Mouse (Mus musculus): ENCODE data around the gene Rasgef1b. TPM values are rescaled to one million over a fixed set of nuclear protein-coding genes. Genes with fewer than 3 reads are reported as not detected.

The Rasgef1b gene
- polyA plus RNA-seq, 1 experiment from 2014 or later = 81.3 TPM

DNA sequence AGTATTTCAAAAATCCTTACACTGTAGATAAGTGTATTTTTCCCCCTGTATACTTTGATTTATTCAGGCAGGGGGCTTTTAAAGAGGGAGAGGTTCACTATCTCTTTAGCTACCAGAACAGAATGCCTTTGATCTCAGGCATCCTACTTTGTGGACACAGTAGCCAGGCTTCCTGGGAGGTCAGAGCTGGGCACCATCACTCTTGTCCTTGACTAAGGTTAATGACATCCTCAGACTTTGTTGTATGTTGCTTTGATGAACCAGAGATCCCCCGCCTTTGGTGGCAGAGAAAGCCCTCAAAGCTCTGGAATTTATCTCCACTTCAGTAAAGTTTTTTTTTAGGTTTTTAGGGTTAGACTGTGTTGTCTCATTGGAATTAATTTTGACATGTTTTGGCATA is 343.8 kb downstream of the Rasgef1b start:
- Histone ChIP-seq H3K4me1 (peaks cover 21% of the 10 kb centered on the region), H3K4me3 (no peak overlapping the region), H3K9me3 (replicated peaks) (no peaks in the 10 kb centered on the region), H3K27me3 (peaks cover 23% of the 10 kb centered on the region), H3K27ac (no peak overlapping the region), H3K36me3 (ENCODE audit: poor library complexity, severe bottlenecking) (no peaks in the 10 kb centered on the region), H3K4me2 (no peak overlapping the region), H3K9ac (no peak overlapping the region)
- ATAC-seq = no peak
- WGBS = 28% methylated on average over 1 of the region's 1 CpGs

DNA sequence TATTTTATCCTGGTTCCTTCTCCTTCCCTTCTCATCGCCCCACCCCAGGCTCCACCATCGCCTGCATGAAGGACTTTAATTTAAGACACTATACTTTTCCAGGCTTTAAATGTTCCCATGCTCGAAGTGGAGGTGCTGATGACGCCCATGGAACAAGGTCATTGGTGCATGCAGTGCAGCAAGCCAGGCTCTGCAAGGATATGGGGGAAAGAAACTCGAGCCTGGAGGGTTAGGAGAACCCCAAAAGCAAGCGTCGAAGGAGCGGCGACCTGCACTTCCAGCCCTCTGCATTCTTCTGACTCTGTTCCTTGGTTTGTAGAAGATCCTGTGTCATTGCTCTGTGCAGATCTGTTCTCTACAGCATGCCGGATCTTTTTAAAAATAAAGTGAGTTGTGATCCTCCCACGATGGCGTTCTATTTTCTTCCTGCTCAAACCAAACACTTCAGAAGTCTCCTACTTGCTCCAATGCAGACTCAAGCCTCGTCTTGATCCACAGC is 345.0 kb downstream of the Rasgef1b start:
- H3K36me3 ChIP-seq (ENCODE audit: poor library complexity, severe bottlenecking) = no peaks in the 10 kb centered on the region
- H3K4me2 ChIP-seq = no peak overlapping the region
- no peak for ATAC-seq
- H3K4me1 ChIP-seq = peaks cover 32% of the 10 kb centered on the region
- H3K9ac ChIP-seq = no peak overlapping the region
- H3K27me3 ChIP-seq = peaks cover 25% of the 10 kb centered on the region
- 79% methylated on average over 13 of the region's 13 CpGs for WGBS
- H3K27ac ChIP-seq = no peak overlapping the region
- no peak overlapping the region for H3K4me3 ChIP-seq
- H3K9me3 ChIP-seq (replicated peaks) = no peaks in the 10 kb centered on the region

GRCm38 (mm10) chr5:99382786-99383185 is 346.1 kb downstream of the Rasgef1b start:
- 72% methylated on average over 5 of the region's 5 CpGs for WGBS
- Histone ChIP-seq H3K36me3 (ENCODE audit: poor library complexity, severe bottlenecking) (no peaks in the 10 kb centered on the region), H3K27me3 (peaks cover 16% of the 10 kb centered on the region; the same call in 1 of the 2 replicates), H3K27ac (no peak overlapping the region), H3K4me1 (peaks cover 42% of the 10 kb centered on the region), H3K4me3 (no peak overlapping the region), H3K9ac (no peak overlapping the region), H3K9me3 (replicated peaks) (no peaks in the 10 kb centered on the region), H3K4me2 (no peak overlapping the region)
- no peak for ATAC-seq

GRCm38 (mm10) chr5:99381639-99382038 is 347.2 kb downstream of the Rasgef1b start:
- WGBS = 97% methylated on average over 2 of the region's 2 CpGs
- H3K36me3 ChIP-seq (ENCODE audit: poor library complexity, severe bottlenecking) = no peaks in the 10 kb centered on the region
- H3K9ac ChIP-seq = no peak overlapping the region
- H3K27ac ChIP-seq = no peak overlapping the region
- peaks cover 10% of the 10 kb centered on the region; the same call in 1 of the 2 replicates for H3K27me3 ChIP-seq
- no peaks in the 10 kb centered on the region for H3K9me3 ChIP-seq (replicated peaks)
- H3K4me1 ChIP-seq = peaks cover 43% of the 10 kb centered on the region
- ATAC-seq = no peak
- H3K4me2 ChIP-seq = no peak overlapping the region
- H3K4me3 ChIP-seq = no peak overlapping the region

DNA sequence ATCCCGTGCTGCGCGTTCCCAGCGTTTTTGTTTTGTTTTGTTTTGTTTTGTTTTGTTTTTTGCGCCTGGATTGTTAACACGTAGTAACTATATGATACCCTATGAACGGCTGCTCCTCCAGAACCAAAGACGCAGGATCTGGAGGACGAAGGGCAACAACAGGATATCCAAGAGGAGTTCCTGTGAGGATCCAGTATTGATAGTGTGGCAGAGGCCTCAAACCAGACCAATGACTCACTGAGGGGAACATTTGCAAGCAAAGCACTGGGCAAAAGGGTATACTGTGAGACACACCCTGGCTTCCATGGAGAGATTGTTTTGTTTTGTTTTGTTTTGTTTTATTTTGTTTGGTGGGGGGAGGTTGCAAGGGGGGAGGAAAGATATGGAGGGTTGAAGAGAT is 348.0 kb downstream of the Rasgef1b start:
- peaks cover 10% of the 10 kb centered on the region; the same call in 1 of the 2 replicates for H3K27me3 ChIP-seq
- no peaks in the 10 kb centered on the region for H3K36me3 ChIP-seq (ENCODE audit: poor library complexity, severe bottlenecking)
- no peaks in the 10 kb centered on the region for H3K9me3 ChIP-seq (replicated peaks)
- ATAC-seq = no peak
- H3K4me2 ChIP-seq = no peak overlapping the region
- peaks cover 36% of the 10 kb centered on the region for H3K4me1 ChIP-seq
- WGBS = 91% methylated on average over 9 of the region's 9 CpGs
- H3K9ac ChIP-seq = no peak overlapping the region
- no peak overlapping the region for H3K4me3 ChIP-seq
- no peak overlapping the region for H3K27ac ChIP-seq

GRCm38 (mm10) chr5:99380166-99380565 is 348.7 kb downstream of the Rasgef1b start:
- no peak for ATAC-seq
- H3K27me3 ChIP-seq = peaks cover 10% of the 10 kb centered on the region; the same call in 1 of the 2 replicates
- no peak overlapping the region for H3K27ac ChIP-seq
- no peak overlapping the region for H3K9ac ChIP-seq
- no peak overlapping the region for H3K4me3 ChIP-seq
- no peaks in the 10 kb centered on the region for H3K9me3 ChIP-seq (replicated peaks)
- 75% methylated on average over 12 of the region's 12 CpGs for WGBS
- H3K4me1 ChIP-seq = peaks cover 33% of the 10 kb centered on the region
- no peaks in the 10 kb centered on the region for H3K36me3 ChIP-seq (ENCODE audit: poor library complexity, severe bottlenecking)
- no peak overlapping the region for H3K4me2 ChIP-seq

- H3K4me1 ChIP-seq = peaks cover 25% of the 10 kb centered on the region
- no peak overlapping the region for H3K4me2 ChIP-seq
- H3K27ac ChIP-seq = no peak overlapping the region
- H3K4me3 ChIP-seq = no peak overlapping the region
- H3K36me3 ChIP-seq (ENCODE audit: poor library complexity, severe bottlenecking) = no peaks in the 10 kb centered on the region
- no peaks in the 10 kb centered on the region for H3K9me3 ChIP-seq (replicated peaks)
- no peak overlapping the region for H3K9ac ChIP-seq
- whole genome bisulfite sequencing = 54% methylated on average over 11 of the region's 11 CpGs
- peak; percentile 48; the same call in 1 of the 2 replicates for ATAC-seq
- H3K27me3 ChIP-seq = 0 out of 2 replicates have a peak, but pooled peaks cover 4% of the 10 kb centered on the region
These were observed 350.2 kb downstream of the Rasgef1b start for GRCm38 (mm10) chr5:99378437-99379226.

GRCm38 (mm10) chr5:99375725-99376124 is 353.1 kb downstream of the Rasgef1b start:
- Histone ChIP-seq H3K4me2 (no peak overlapping the region), H3K9me3 (replicated peaks) (no peaks in the 10 kb centered on the region), H3K36me3 (ENCODE audit: poor library complexity, severe bottlenecking) (no peaks in the 10 kb centered on the region), H3K27me3 (0 out of 2 replicates have a peak, but pooled peaks cover 4% of the 10 kb centered on the region), H3K9ac (no peak overlapping the region), H3K27ac (no peak overlapping the region), H3K4me1 (peaks cover 25% of the 10 kb centered on the region), H3K4me3 (no peak overlapping the region)
- ATAC-seq = no peak
- 82% methylated on average over 7 of the region's 7 CpGs for WGBS

DNA sequence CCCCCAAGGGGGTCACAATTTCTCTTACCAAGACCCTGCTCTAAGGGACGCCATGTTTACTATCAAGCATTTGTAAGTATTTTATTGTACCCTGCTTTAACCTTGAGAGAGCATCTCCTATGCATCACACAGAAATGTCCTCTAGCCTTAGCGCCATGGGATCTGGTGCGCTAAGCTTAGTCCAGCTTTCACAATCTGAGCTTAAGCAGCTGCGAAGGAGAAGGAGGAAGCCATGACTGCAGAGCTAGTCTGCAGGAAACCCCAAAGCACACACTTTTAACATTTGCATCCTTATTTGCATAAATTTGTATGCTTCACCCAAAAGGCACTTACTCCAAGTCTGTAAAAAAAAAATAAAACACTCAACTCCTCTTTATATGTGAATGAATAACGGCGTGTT is 354.4 kb downstream of the Rasgef1b start:
- Histone ChIP-seq H3K9ac (no peak overlapping the region), H3K4me3 (no peak overlapping the region), H3K9me3 (replicated peaks) (no peaks in the 10 kb centered on the region), H3K27me3 (no peaks in the 10 kb centered on the region), H3K27ac (no peak overlapping the region), H3K36me3 (ENCODE audit: poor library complexity, severe bottlenecking) (no peaks in the 10 kb centered on the region), H3K4me2 (no peak overlapping the region), H3K4me1 (peaks cover 19% of the 10 kb centered on the region)
- ATAC-seq = no peak
- 88% methylated on average over 6 of the region's 6 CpGs for WGBS

DNA sequence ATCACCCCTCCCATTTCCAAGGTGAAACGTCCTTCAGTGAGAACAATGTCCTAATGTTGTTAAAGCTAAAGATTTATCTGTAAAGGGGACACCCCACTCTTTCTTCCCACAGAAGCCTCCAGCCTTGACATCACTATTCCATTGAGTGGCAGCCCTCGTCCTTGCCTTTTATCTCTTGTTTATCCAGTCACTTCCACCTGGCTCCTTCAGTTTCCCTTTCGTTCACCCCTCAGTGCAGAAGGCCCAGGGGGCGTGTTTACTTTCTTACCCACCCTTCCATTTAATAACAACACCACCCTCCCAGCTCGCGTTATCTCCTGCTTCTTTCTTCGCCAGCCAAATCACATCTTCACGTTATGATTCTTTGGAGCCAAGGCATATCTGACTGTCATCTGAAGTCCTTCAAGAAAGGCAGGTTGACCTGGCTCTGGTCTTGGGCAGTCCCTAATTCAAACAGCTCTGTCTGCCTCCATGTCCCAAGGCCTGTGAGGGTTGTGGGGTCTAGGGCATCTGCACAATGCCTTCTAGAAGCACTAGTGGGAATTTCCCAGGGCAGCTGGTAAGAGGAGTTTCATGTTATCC is 355.2 kb downstream of the Rasgef1b start:
- 78% methylated on average over 8 of the region's 8 CpGs for WGBS
- Histone ChIP-seq H3K9me3 (replicated peaks) (no peaks in the 10 kb centered on the region), H3K4me2 (no peak overlapping the region), H3K9ac (no peak overlapping the region), H3K4me1 (peaks cover 11% of the 10 kb centered on the region), H3K36me3 (ENCODE audit: poor library complexity, severe bottlenecking) (no peaks in the 10 kb centered on the region), H3K4me3 (no peak overlapping the region), H3K27me3 (no peaks in the 10 kb centered on the region), H3K27ac (no peak overlapping the region)
- no peak for ATAC-seq

DNA sequence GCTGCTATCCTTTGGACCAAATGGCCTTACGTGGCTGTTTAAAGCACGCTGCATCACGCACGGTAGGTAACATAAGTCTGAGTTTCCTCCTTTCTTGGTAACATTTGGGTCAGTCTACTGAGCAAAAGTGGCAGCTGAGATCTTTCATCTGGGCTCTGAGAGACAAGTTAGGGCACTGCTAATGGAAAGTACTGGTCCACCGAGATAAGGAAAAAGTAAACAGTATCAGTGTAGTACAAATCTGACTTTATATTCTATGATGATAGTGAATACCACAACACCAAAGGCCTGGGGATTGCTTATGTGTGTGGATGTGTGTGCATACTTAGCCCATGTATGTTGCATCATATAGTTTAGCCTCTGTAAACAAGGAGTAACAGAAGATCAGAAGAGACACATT is 358.2 kb downstream of the Rasgef1b start:
- Histone ChIP-seq H3K4me2 (no peak overlapping the region), H3K9ac (no peak overlapping the region), H3K4me3 (no peak overlapping the region), H3K27me3 (no peaks in the 10 kb centered on the region), H3K27ac (no peak overlapping the region), H3K9me3 (replicated peaks) (no peaks in the 10 kb centered on the region), H3K36me3 (ENCODE audit: poor library complexity, severe bottlenecking) (no peaks in the 10 kb centered on the region), H3K4me1 (0 out of 2 replicates have a peak, but pooled peaks cover 6% of the 10 kb centered on the region)
- WGBS = 93% methylated on average over 5 of the region's 5 CpGs
- no peak for ATAC-seq

DNA sequence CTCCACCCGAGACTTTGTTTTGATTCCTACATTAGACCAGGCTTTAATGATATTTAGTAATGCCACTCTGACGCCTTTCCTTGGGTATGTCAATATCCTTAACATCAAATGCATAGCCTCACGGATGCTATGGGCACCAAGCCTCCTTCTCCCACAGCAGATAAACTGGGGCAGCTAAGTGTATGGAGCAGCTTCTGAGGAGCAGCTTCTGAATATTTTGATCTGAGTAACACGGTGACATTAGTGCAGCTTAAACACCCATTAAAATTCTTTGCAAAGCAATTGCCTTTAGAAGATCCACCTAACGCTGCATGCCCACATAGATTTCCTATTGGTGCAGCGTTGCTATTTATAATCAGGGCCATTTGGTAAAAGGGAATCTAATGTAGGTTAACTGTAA is 359.6 kb downstream of the Rasgef1b start:
- Histone ChIP-seq H3K9me3 (replicated peaks) (no peaks in the 10 kb centered on the region), H3K27ac (no peak overlapping the region), H3K27me3 (no peaks in the 10 kb centered on the region), H3K4me3 (no peak overlapping the region), H3K4me1 (0 out of 2 replicates have a peak, but pooled peaks cover 6% of the 10 kb centered on the region), H3K36me3 (ENCODE audit: poor library complexity, severe bottlenecking) (no peaks in the 10 kb centered on the region), H3K9ac (no peak overlapping the region), H3K4me2 (no peak overlapping the region)
- no peak for ATAC-seq
- WGBS = 83% methylated on average over 6 of the region's 6 CpGs

Measured in forebrain, embryonic 13.5 days (tissue).